Mouse (Mus musculus) embryo, embryonic 10 days (tissue): ENCODE results near the gene Gstcd.

Experiments
- DNase-seq: peaks from one replicate; pipeline ENCODE4 v3.0.0-alpha.2; 2015; ENCODE audit warnings: low spot score

Gstcd gene

DNA sequence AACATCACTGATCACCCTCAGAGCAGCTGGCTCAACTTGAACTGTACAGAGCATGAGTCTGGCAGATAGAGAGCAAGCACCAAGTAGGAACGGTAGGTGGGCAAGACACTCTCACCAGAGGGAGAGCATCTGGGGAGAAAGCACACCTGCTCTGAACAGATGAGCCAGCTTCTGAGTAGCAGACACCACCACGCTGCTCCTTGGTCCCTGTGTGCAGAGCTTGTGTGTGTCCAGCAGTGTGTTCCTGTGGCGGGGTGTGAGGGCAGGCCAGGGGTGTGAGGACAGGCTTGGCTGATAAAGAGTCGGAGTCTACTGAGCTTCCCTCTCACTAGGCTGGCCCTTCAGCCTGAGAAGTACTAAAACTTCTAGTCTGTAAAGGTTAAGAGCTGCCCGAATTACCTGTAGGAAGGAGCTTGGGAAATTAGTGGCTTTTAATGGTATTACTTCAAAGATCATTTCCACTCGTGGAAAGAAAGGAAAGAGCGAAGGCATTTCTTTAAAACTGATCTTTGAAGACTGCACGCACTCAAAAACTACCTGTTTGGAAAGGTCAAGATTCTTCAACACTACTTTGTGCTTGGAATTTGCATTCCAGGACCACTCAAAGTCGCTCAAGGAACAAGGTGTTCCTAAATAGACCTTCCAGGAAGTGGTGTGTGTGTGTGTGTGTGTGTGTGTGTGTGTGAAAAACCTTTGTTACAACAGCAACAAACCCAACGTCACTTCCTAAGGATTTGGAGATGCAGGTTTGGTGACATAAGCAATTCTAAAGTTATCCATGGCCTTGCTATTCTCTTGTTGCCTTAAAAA, 151.4 kb downstream of the Gstcd start:
- no peak for DNase-seq

DNA sequence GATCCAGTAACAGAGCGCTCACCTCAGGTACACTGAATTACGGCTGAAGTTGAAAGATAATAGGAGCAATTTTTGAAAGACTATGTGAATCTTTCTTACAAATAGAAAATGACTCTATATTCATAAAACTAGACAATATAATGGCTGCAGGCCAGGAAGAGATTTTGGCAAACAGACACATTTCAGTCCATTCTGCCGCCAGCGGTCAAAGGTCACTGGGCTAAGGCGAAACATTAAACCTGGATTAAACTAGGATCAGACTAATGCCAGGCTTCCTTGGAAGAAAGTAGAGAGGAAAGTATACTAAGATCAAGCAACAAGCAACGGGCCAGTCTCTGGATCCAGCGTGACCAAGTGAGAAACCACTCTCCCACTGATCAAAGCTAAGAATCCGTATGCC, 152.8 kb downstream of the Gstcd start:
- no peak for DNase-seq

DNA sequence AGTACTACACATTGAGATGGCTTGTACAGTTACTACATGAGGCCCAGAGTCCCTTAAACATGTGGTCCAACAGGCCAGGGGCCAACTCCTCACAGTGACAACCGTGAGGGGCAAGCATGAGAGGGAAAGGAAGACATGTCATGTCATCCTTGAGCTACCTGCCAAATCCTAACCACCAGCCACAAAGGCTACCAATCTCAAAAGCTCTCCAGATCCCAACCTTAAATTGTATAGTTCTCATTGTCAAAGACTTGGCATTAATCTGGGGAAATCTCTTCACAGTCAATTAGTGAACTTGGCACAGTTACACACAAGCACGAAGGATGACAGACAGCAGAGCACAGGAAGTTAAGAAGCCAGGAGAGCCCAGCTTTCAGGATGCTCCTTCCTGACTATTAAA, 157.2 kb downstream of the Gstcd start:
- DNase-seq = no peak
